Mouse (Mus musculus): Measurements from ENCODE around the gene Rnf138rt1. TPM values are rescaled to one million over a fixed set of nuclear protein-coding genes. Genes with fewer than 3 reads are reported as not detected.

The Rnf138rt1 gene
- 1 to 10 TPM in 1 of 2 experiments, under 1 TPM in 1; 0.91 to 1.4 TPM for total RNA-seq (2021)
- long read RNA-seq, partial matches to known transcripts, result 0 of 1 reads
- long read RNA-seq, other reads (novel, unspliced or antisense), result 0 of 1 reads

DNA sequence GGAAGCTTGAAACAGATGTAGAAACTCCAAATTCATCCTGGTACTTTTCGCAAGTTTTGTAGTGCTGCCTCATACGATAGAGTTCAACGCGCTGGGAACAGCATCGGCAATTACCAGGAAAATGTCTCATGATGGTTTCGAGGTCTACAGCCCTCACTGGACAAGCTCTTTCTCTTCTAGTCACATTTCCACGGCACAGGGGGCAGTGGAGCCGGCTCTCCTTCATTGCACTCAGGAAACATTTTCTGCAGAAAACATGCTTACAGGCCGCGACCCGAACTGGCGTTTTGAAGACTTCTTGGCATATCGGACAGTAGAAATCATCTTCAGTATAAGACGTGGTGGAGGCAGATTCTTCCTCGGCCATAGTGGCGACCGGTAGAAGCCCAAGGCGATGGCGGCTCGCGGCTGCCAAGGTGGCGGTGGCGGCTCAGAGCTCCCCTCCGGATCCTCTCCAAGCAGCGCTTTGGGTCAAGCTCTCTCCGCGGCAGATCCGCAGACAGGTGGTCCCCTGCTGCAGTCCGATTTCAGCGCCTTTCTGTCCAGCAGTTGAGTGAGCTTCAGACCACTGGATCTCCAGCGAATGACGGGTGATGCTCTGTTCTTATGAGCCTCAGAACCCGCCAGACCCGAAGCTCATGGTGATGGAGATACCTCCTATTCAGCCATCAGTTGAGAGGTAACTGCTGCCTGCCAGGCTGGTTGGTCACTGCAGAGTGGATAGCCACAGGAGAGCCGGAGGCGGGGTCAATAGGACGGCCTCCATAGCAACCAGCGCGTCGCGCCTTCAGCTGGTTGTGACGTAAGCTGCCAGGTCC lies at the start of gene Rnf138rt1:
Gene Rnf138rt1, minus strand, starts transcription at position 713 of the 818 bp plus-strand sequence.
- peak in 1 of 2 experiments; percentile 9 for DNase-seq (ENCODE audit: low spot score in 2 of 2)

DNA sequence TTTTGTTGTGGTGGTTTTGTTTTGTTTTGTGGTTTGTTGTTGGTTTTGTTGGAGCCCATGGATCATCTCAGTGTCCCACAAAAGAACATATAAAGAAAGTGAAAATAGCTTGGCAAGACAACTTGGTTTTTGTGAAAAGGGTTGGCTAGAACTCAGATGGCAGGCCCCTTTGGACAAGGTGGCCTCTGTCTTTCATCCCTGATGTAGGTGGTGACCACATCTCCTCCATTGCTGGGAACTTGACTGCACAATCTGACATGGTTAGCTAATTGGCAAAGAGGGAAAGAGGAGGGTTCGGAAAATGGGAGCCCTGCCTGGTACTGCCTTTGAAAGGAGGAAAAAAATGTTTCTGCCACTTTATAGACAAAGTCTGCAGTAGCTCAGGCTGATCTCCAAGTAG lies 46.1 kb upstream of the Rnf138rt1 start:
- DNase-seq (ENCODE audit: low spot score in 2 of 2), result peak in 1 of 2 experiments; percentile 0

DNA sequence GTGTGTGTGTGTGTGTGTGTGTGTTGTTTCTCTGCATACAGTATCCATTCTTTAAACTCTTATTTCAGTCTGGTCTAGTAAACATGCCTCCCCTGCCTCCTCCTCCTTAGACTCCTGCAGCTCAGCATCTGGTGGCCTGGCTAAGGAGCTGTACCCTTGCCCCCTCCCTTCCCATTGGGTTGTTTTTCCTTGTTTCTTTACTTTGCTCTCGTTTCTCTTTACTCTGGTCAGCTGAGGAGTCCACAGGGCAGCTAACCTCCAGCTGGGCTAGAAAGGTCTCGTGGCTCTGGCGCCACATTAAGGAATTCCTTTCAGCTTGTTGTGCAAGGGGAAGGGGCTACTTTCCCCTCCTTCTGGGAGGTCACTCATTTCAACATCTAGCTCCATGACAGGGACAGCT lies 5.2 kb upstream of the Rnf138rt1 start:
- DNase-seq (ENCODE audit: low spot score in 2 of 2), result no peak

- no peak for DNase-seq (ENCODE audit: low spot score in 2 of 2)
Measured at GRCm38 (mm10) chrX:163761435-163761828, 303 bp upstream of the Rnf138rt1 start.

- no peak for DNase-seq (ENCODE audit: low spot score in 2 of 2)
Measured at GRCm38 (mm10) chrX:163745996-163746395, 15.1 kb downstream of the Rnf138rt1 start.

- DNase-seq (ENCODE audit: low spot score in 2 of 2), result no peak
Measured at GRCm38 (mm10) chrX:163743896-163744295, 17.2 kb downstream of the Rnf138rt1 start.

- DNase-seq (ENCODE audit: low spot score in 2 of 2), result peak in 1 of 2 experiments; percentile 9
Measured at GRCm38 (mm10) chrX:163738904-163739303, 22.2 kb downstream of the Rnf138rt1 start.

GRCm38 (mm10) chrX:163734145-163734544 lies 27.0 kb downstream of the Rnf138rt1 start:
- DNase-seq (ENCODE audit: low spot score in 2 of 2), result no peak

- DNase-seq (ENCODE audit: low spot score in 2 of 2), result peak in 1 of 2 experiments; percentile 12
Measured at GRCm38 (mm10) chrX:163723630-163724029, 37.5 kb downstream of the Rnf138rt1 start.

- DNase-seq (ENCODE audit: low spot score in 2 of 2), result peak in 1 of 2 experiments; percentile 7
Measured at GRCm38 (mm10) chrX:163722785-163723577, 38.1 kb downstream of the Rnf138rt1 start.

DNA sequence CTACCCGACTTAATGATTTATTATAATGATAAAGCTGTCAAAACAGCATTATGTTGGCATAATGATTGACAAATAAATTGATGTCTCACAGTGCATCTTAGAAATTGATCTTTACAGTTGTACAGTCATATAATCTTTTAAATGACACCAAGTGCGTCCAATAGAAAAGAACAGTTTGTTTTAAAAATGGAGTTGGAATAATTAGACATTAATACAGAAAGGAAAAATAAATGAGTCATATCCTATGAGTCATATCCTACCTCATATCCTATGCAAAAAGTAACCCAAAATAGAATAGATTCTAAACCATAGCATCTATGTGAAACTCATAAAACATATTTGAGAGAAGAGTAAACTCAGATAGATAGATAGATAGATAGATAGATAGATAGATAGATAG lies 40.5 kb downstream of the Rnf138rt1 start:
- no peak for DNase-seq (ENCODE audit: low spot score in 2 of 2)

Other genes starting within 250 kb of the Rnf138rt1 start
- gene Grpr, start 211.7 kb downstream of the Rnf138rt1 start, total RNA-seq (2021), result 1 to 10 TPM; 1.5 to 3.1 TPM
- 10 to 100 TPM; 38.9 to 42.3 TPM for gene Ap1s2, start 147.7 kb upstream of the Rnf138rt1 start, total RNA-seq (2021)
- 10 to 100 TPM; 38.9 to 54.9 TPM for gene Zrsr2, start 197.3 kb upstream of the Rnf138rt1 start, total RNA-seq (2021)